Mouse (Mus musculus) lung, adult 2 months (tissue): ENCODE data around the gene Kif5a.

Experiments used
- CTCF ChIP-seq: fragments of 200-500 bp; IDR thresholded peaks from 2 replicates; pipeline ENCODE4 v1.5.1; 2011; ENCODE audit warnings: mild to moderate bottlenecking, low read length, control low read depth; ENCODE audit not compliant: insufficient read depth
- POLR2A ChIP-seq: fragments of 200-500 bp; IDR thresholded peaks from 2 replicates; pipeline ENCODE4 v1.6.1; 2011; ENCODE audit warnings: low read depth, mild to moderate bottlenecking, control low read depth, low read length, borderline replicate concordance; ENCODE audit errors: extremely low read depth

DNA sequence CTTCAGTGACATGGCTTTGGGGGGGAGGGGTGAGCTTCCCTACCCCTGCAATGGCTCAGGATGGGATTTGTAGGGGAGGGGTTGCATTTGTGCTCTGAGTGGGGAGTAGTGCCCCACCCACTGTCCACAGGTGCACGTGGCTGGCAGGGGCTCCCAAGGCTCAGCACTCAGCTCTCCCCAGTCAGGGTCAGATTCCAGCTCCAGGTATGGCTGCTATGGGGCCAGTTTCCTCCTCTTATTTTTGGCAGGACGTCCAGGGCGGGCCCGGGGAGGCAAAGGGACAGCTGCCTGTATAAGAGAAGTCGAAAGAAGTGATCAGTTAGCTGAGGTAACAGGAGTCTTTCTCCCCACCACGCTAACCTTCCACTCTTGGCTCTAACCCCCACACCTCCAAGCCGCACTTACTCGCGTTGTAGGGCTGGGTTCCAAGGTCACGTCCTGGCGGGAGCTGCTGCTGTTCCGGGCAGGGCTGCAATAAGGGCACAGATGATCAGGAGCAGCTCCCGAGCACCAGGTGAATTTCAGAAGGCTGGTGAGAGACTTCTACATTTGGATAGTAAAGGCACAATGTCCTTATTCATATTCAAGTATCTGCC, 19.6 kb upstream of the Kif5a start:
- TF ChIP-seq POLR2A (no peak), CTCF (no peak)
